Mouse (Mus musculus) forebrain, embryonic 12.5 days (tissue): ENCODE measurements at regions not wholly inside any gene's neighbourhood (a gene's known extent, or its start where the extent isn't known, plus 50 kb on each side); places are given as distances from the start of the nearest gene placed in this dataset.
A peak's percentile ranks its signal among the peaks of the same experiment; 100 is the strongest.
"Not testable (repeated sequence)": the region's sequence is repeated elsewhere in the genome, so short reads cannot be mapped to it uniquely, and the experiment has no call there.

ENCODE experiments used
- ATAC-seq: fragments of 200-750 bp; cut with Nextera tagmentation; 2 replicates; pipeline ENCODE4 v1.8.0; 2017; ENCODE audit warnings: moderate TSS enrichment; ENCODE audit not compliant: low FRiP score
- H3K27ac ChIP-seq: fragments of 300-500 bp; sonication (generic); 2 replicates; pipeline ENCODE4 v1.5.1; 2016; ENCODE audit warnings: mild to moderate bottlenecking
- H3K27me3 ChIP-seq: fragments of 300-500 bp; sonication (generic); 2 replicates; pipeline ENCODE4 v1.6.1; 2016; ENCODE audit warnings: mild to moderate bottlenecking
- H3K36me3 ChIP-seq: fragments of 300-500 bp; sonication (generic); replicated peaks from 2 replicates; pipeline ENCODE4 v1.6.1; 2016; ENCODE audit warnings: mild to moderate bottlenecking
- H3K4me1 ChIP-seq: fragments of 300-500 bp; sonication (generic); 2 replicates; pipeline ENCODE4 v1.6.1; 2016
- H3K4me2 ChIP-seq: fragments of 300-500 bp; sonication (generic); 2 replicates; pipeline ENCODE4 v1.6.1; 2016; ENCODE audit warnings: mild to moderate bottlenecking, moderate library complexity
- H3K4me3 ChIP-seq: fragments of 300-500 bp; sonication (generic); replicated peaks from 2 replicates; pipeline ENCODE4 v1.5.1; 2016; ENCODE audit warnings: mild to moderate bottlenecking
- H3K9ac ChIP-seq: fragments of 300-500 bp; sonication (generic); 2 replicates; pipeline ENCODE4 v1.6.1; 2016; ENCODE audit warnings: mild to moderate bottlenecking
- H3K9me3 ChIP-seq: fragments of 300-500 bp; sonication (generic); 2 replicates; pipeline ENCODE4 v1.6.1; 2016
- WGBS: fragments of 180-500 bp; shearing (Covaris S2); methylation state at CpG from one replicate; pipeline ENCODE4 v1.1.7; 2016; 5-methylcytosine and 5-hydroxymethylcytosine counted together

DNA sequence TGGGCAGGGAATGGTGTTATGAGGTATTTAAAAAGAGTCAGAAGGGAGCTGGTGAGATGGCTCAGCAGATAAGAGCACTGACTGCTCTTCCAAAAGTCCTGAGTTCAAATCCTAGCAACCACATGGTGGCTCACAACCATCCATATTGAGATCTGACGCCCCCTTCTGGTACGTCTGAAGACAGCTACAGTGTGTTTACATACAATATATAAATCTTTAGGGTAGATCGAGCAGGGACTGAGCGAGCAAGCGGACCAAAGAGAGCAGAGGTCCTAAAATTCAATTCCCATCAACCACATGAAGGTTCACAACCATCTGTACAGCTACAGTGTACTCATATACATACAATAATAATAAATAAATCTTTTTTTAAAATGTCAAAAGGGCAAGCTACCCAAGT lies 269.8 kb downstream of the Gxylt1 start:
- H3K27ac ChIP-seq, H3K4me2 ChIP-seq, H3K36me3 ChIP-seq, H3K27me3 ChIP-seq, ATAC-seq, H3K9ac ChIP-seq, H3K4me3 ChIP-seq, H3K9me3 ChIP-seq: not testable (repeated sequence)
- WGBS, result 93% methylated on average over 5 of the region's 5 CpGs
- H3K4me1 ChIP-seq, result peaks cover 21% of the 10 kb centered on the region

DNA sequence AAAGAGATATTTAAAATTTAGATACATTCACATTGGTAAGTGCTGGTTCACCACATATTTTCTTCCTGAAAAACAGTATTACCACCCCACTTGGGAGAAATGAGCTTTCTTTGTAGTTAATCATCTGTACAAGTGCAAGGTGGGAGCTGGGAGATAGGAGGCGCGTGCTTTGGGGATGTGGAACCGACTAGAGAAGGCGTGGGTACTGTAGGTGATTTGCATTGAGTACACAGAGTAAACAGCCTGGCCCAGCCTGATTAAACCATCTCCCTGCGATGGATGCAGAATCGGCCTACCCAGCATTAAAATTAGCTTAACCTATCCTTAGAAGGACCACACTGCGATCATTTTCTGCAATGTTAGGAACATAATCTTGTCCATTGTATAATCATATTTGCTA lies 270.4 kb downstream of the Gxylt1 start:
- peaks cover 24% of the 10 kb centered on the region for H3K4me1 ChIP-seq
- no peak overlapping the region for H3K4me3 ChIP-seq
- no peak overlapping the region for H3K9ac ChIP-seq
- ATAC-seq, result no peak
- H3K27me3 ChIP-seq, result no peaks in the 10 kb centered on the region
- WGBS, result 95% methylated on average over 7 of the region's 7 CpGs
- no peak overlapping the region for H3K27ac ChIP-seq
- no peaks in the 10 kb centered on the region for H3K36me3 ChIP-seq
- no peak overlapping the region for H3K4me2 ChIP-seq
- no peaks in the 10 kb centered on the region for H3K9me3 ChIP-seq

DNA sequence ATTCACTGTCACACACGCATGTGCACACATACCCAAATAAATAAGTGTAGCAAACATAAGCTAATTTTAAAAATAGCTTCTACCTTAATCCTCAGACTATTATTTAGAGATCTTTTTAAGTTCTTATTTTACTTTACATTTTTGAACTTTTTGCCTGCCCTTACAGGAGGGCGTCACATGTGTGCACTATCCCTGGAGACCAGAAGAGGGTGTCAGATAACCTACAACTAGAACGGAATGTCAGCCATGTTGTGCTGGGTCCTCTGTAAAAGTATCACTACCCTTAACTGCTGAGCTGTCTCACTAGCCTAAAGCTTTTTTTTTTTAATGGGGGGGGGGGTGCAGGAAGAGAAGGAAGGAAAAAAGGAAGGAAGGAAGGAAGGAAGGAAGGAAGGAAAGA lies 271.7 kb downstream of the Gxylt1 start:
- no peak for ATAC-seq
- Histone ChIP-seq H3K4me3 (no peak overlapping the region), H3K9me3 (no peaks in the 10 kb centered on the region), H3K27ac (no peak overlapping the region), H3K27me3 (no peaks in the 10 kb centered on the region), H3K4me2 (no peak overlapping the region), H3K4me1 (peaks cover 28% of the 10 kb centered on the region), H3K36me3 (no peaks in the 10 kb centered on the region), H3K9ac (no peak overlapping the region)
- WGBS, result 89% methylated on average over 3 of the region's 3 CpGs

DNA sequence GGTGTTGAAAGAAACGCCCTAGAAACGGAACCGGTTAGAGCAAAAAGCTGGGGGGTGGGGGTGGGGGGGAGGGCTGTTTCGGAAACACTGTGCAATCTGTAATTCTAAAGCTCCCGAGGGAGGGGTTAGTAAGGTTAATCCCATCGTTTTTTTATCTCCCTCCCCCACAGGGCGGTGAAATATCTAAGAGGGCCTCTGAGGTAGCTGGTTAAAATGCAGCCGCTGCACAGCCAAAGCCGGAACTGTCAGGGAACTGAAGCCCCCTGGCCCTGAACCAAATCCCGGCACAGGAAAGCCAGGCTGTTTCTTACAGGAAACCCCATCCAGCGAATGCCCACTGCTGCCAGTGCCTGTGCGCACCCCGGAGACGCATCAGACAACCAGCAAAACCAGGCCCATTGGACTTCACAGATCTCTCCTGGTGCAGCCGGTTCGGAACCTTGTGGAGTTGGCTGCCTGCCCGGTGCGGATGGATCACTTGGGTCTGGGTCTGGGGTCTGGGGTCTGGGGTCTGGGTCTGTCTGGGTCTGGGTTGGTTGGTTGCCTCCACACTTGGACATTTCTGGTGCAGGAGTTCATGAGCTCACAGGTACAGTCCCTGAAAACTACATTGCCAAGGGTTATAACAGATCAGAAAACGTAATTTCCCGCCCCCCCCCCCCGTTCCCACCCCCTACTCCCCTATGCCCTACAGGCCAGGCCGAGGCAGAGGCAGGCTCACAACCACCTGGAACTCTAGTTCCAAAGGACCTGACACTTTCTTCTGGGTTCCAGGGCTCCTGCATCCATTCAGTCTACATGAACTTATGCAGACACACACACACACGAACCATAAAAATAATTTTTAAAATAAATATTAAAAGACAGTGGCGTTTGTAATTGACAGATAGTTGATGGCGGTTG lies 272.7 kb downstream of the Gxylt1 start:
- Histone ChIP-seq H3K4me3 (peak overlapping the region; percentile 17), H3K9me3 (no peaks in the 10 kb centered on the region), H3K36me3 (no peaks in the 10 kb centered on the region), H3K9ac (0 out of 2 replicates have a peak overlapping the region, but pooled peaks have one; percentile 9), H3K4me2 (peak overlapping the region; percentile 51), H3K4me1 (peaks cover 28% of the 10 kb centered on the region), H3K27me3 (no peaks in the 10 kb centered on the region), H3K27ac (0 out of 2 replicates have a peak overlapping the region, but pooled peaks have one; percentile 47)
- ATAC-seq, result peak; percentile 50; the same call in 1 of the 2 replicates
- WGBS, result 31% methylated on average over 25 of the region's 25 CpGs

DNA sequence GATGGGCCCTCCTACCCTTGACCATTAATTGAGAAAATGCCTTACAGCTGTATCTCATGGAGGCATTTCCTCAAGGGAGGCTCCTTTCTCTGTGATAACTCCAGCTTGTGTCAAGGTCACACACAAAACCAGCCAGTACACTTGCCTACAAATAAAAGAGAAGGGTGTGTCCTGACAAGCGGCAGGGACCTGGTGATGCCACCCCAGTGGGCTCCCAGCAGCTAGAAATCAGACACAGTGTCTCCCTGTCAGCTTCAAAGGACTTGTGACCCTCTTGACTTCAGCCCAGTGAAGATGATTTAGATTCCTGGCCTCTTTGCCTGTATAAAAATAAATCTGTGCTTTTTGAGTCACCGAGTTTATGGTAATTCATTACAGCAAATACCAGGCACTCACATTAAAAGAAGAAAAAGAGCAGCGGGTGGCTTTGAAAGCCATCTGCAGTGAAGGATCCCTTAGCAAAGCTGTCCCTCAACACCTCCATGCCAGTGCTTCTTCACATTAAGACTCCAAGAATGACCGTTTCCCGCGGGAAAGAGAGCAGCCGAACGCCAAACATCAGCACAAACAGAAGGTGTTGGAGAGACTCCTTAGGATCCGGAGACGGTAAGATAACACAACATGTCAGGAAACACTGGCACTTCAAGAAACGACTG lies 273.5 kb downstream of the Gxylt1 start:
- Histone ChIP-seq H3K9me3 (no peaks in the 10 kb centered on the region), H3K9ac (0 out of 2 replicates have a peak overlapping the region, but pooled peaks have one; percentile 9), H3K4me2 (peak overlapping the region; percentile 51), H3K27me3 (no peaks in the 10 kb centered on the region), H3K27ac (no peak overlapping the region), H3K4me3 (peak overlapping the region; percentile 17), H3K4me1 (peaks cover 28% of the 10 kb centered on the region), H3K36me3 (no peaks in the 10 kb centered on the region)
- 13% methylated on average over 11 of the region's 11 CpGs for WGBS
- peak; percentile 28; the same call in 1 of the 2 replicates for ATAC-seq

DNA sequence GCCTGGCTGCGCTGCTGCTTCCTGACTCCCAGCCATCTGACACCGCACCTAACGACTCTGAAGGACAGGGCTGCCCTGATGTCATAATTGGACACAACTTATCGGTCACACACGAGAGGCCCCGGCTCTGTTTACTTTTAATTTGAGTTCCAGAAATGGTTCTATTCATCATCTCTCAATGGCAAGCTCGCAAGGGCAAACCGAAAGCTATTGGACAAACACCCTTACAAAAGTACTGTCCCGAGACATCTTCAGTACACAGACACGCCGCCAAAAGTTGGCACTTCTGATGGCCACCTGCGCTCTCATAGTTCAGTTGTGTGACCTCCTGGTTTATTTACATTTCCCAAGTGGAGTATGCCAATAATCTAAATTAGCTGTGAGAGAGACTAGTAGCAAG lies 274.9 kb downstream of the Gxylt1 start:
- no peak overlapping the region for H3K4me2 ChIP-seq
- no peak for ATAC-seq
- no peaks in the 10 kb centered on the region for H3K9me3 ChIP-seq
- WGBS, result 57% methylated on average over 12 of the region's 12 CpGs
- no peaks in the 10 kb centered on the region for H3K36me3 ChIP-seq
- peaks cover 22% of the 10 kb centered on the region for H3K4me1 ChIP-seq
- no peak overlapping the region for H3K27ac ChIP-seq
- no peaks in the 10 kb centered on the region for H3K27me3 ChIP-seq
- H3K9ac ChIP-seq, result no peak overlapping the region
- no peak overlapping the region for H3K4me3 ChIP-seq

DNA sequence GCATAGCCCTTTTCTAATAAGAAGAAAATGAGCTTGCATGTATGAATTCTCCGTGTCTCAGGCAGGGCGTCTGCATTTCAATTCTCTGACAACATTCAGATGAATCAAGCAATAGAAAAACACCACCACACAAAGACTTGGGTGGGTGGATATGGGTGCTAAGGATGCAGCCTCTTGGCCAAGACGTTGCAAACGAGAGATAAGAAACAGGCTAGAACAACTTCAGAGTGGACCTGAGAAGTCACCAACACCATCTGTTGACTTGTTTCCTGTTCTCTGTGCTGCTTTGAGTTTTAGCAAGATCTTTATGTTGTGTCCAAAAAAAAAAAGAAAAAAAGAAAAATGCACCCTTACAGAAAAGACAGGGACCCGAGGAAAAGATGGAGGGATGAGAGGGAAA lies 277.0 kb downstream of the Gxylt1 start:
- Histone ChIP-seq H3K9me3 (no peaks in the 10 kb centered on the region), H3K4me1 (peaks cover 22% of the 10 kb centered on the region), H3K27me3 (no peaks in the 10 kb centered on the region), H3K9ac (no peak overlapping the region), H3K4me2 (no peak overlapping the region), H3K27ac (no peak overlapping the region), H3K4me3 (no peak overlapping the region), H3K36me3 (no peaks in the 10 kb centered on the region)
- no peak for ATAC-seq
- WGBS, result 90% methylated on average over 5 of the region's 5 CpGs

DNA sequence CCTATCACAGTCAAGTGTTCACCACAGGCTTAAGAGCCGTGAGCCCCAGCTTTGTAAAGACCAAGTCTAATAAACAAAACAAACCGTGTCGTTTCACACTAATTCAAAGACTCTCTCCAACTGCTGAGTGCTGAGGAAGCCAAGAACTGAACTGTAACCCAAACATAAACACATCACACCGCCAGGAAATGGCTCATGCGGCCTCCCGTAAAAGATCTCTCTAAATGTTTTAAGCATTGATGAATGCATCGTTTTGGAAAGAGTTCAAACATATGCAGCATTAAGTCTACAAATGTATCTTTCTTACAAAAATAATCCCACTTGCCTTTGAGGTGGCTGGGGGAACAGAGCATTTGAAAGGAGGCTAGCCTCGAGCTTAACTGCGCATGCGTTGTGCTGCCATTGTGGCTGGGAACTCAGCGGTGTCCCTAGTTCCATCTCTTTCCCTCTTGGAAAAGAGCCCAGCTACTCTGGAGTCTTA lies 280.7 kb downstream of the Gxylt1 start:
- Histone ChIP-seq H3K36me3 (no peaks in the 10 kb centered on the region), H3K27me3 (no peaks in the 10 kb centered on the region), H3K4me3 (no peak overlapping the region), H3K9me3 (no peaks in the 10 kb centered on the region), H3K9ac (no peak overlapping the region), H3K4me1 (peaks cover 4% of the 10 kb centered on the region; the same call in 1 of the 2 replicates), H3K27ac (no peak overlapping the region), H3K4me2 (no peak overlapping the region)
- ATAC-seq, result no peak
- 64% methylated on average over 11 of the region's 11 CpGs for WGBS

DNA sequence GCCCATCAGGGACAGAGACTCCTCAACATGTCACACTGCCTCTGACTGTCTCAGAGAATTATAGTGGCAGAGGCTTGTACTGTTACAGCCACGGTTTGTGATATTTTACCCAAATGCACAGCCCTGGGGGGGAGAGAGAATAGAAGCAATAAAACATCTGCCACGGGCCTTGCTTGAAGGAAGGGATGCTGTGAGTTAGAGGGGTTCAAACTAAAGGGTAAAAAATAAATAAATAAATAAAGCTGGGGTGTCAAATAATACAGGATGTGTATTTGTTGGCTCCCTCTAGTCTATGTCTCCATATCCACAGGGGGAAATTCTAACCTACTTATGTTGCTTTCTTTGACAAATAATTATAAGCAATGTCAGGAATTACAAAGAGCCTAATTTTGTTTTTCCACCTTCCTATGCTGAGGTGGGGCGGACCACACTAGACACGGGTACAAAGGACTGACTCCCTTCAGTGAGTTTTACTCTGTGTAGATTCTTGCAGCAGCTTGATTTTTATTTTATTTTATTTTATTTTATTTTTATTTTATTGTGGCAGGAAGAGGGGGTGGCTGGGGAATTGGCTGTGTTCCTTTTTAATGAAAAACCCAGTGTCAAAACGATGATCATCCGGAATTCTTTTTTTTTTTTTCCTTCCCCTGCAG lies 281.3 kb downstream of the Gxylt1 start:
- Histone ChIP-seq H3K27ac (no peak overlapping the region), H3K4me3 (no peak overlapping the region), H3K9me3 (no peaks in the 10 kb centered on the region), H3K4me2 (no peak overlapping the region), H3K4me1 (peaks cover 4% of the 10 kb centered on the region; the same call in 1 of the 2 replicates), H3K9ac (no peak overlapping the region), H3K27me3 (no peaks in the 10 kb centered on the region), H3K36me3 (no peaks in the 10 kb centered on the region)
- ATAC-seq, result no peak
- 84% methylated on average over 6 of the region's 6 CpGs for WGBS

DNA sequence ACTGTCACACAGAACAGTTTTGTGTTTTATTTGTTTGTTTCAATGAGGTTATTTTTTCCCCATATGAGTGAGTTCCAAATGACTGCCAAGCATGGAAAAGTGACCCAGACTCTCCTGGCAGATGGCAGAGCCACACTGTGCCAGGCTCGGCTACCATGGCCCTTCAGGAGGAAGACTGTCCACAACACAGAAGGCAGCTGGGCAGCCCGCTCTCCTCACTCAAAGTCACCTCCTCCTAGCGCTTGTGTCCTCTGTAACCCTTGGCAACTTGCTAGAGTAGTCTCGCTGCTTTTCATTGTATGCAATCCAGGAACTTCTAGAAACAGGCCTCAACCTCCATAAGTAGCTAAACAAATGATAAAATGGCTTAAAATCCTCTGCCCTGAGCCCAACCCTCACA lies 299.2 kb downstream of the Gxylt1 start:
- whole genome bisulfite sequencing, result 80% methylated on average over 4 of the region's 4 CpGs
- Histone ChIP-seq H3K27me3 (no peaks in the 10 kb centered on the region), H3K9me3 (no peaks in the 10 kb centered on the region), H3K4me2 (no peak overlapping the region), H3K36me3 (no peaks in the 10 kb centered on the region), H3K4me3 (no peak overlapping the region), H3K4me1 (no peaks in the 10 kb centered on the region), H3K27ac (no peak overlapping the region), H3K9ac (no peak overlapping the region)
- no peak for ATAC-seq

DNA sequence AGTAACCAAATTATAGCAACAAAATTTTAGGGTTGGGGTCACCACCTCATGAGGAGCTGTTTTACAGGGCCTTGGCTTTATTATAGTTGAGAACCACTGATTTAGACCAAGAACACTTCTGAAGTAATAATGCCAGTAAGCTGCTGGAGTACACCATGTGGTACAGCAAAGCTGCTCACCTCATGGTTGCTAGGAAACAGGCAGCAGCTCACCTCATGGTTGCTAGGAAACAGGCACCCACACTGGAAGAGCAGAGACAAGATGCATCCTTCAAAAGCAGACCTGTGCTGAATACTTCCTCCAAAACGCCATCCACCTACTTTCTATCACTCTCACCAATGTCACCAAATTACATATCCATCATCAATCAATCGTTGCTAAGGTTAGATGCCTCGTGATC lies 300.0 kb downstream of the Gxylt1 start:
- Histone ChIP-seq H3K4me2 (no peak overlapping the region), H3K4me1 (no peaks in the 10 kb centered on the region), H3K36me3 (no peaks in the 10 kb centered on the region), H3K27ac (no peak overlapping the region), H3K4me3 (no peak overlapping the region), H3K9ac (no peak overlapping the region), H3K27me3 (no peaks in the 10 kb centered on the region), H3K9me3 (no peaks in the 10 kb centered on the region)
- peak; percentile 44; the same call in 1 of the 2 replicates for ATAC-seq
- 86% methylated on average over 3 of the region's 3 CpGs for WGBS

DNA sequence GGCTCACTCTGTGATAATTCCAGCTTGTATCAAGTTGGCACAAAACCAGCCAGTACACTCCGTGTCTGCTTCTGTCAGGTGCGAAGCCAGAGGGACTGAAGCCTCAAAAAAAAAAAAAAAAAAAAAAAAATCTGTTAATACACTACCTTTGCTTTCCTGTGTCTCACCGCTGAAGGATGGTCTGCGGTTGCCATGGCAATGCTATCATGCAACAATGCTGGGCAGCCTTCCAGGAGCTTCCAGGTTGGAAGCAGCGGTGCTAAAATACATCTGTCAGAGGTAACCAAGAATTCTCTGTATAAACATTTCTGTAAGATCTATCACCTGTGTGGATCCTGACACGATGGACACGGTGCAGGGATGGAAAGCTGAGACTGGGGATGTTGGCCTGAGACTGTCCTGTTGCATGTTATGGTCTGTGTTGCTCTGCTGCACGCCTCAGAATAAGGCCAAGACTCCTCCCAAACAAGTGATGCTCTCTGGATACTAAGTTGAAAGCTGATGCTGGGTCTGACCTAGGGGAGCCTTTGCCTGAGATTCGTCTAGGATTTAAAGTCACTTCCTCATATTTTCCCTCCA lies 301.2 kb downstream of the Gxylt1 start:
- H3K4me2 ChIP-seq, result no peak overlapping the region
- H3K27me3 ChIP-seq, result no peaks in the 10 kb centered on the region
- no peak overlapping the region for H3K27ac ChIP-seq
- no peak for ATAC-seq
- no peaks in the 10 kb centered on the region for H3K4me1 ChIP-seq
- no peak overlapping the region for H3K9ac ChIP-seq
- 72% methylated on average over 9 of the region's 9 CpGs for WGBS
- H3K4me3 ChIP-seq, result no peak overlapping the region
- H3K36me3 ChIP-seq, result no peaks in the 10 kb centered on the region
- H3K9me3 ChIP-seq, result no peaks in the 10 kb centered on the region
